Mouse (Mus musculus): Measurements from ENCODE around the gene Dnpep.

Gene Dnpep

DNA sequence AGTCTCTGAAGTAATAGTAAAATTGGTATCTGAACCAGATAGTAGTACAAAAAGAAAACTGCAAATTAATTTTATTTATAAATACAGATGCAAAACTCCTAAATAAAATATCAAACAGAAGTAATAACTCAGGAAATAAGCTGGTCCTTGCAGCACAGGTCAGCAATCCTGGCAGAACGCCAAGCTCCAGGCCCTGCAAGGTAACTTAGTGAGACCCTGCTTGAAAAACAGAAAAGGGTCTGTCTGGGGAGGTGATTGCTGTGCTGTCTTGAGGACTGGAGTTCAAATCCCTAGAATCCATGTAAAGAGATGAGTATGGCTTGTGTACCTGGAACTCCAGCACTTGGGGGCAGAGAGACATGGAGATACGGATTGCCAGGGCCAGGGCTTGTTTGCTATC, 13.1 kb downstream of the Dnpep start:
- no peaks in the 10 kb centered on the region for H3K27me3 ChIP-seq (ENCODE audit: control insufficient read depth, insufficient read depth, low read length, poor library complexity, severe bottlenecking)
- DNase-seq (ENCODE audit: low read depth, low spot score): no peak
- H3K36me3 ChIP-seq (ENCODE audit: control insufficient read depth, insufficient read depth, low read length, poor library complexity, severe bottlenecking): no peaks in the 10 kb centered on the region

GRCm38 (mm10) chr1:75294294-75294693, 23.5 kb downstream of the Dnpep start:
- Histone ChIP-seq H3K36me3 (ENCODE audit: control insufficient read depth, insufficient read depth, low read length, poor library complexity, severe bottlenecking) (no peaks in the 10 kb centered on the region), H3K27me3 (ENCODE audit: control insufficient read depth, insufficient read depth, low read length, poor library complexity, severe bottlenecking) (no peaks in the 10 kb centered on the region)
- DNase-seq (ENCODE audit: low read depth, low spot score): no peak

GRCm38 (mm10) chr1:75293331-75293701, 24.5 kb downstream of the Dnpep start:
- H3K36me3 ChIP-seq (ENCODE audit: control insufficient read depth, insufficient read depth, low read length, poor library complexity, severe bottlenecking): no peaks in the 10 kb centered on the region
- H3K27me3 ChIP-seq (ENCODE audit: control insufficient read depth, insufficient read depth, low read length, poor library complexity, severe bottlenecking): no peaks in the 10 kb centered on the region
- no peak for DNase-seq (ENCODE audit: low read depth, low spot score)

- H3K27me3 ChIP-seq (ENCODE audit: control insufficient read depth, insufficient read depth, low read length, poor library complexity, severe bottlenecking): no peaks in the 10 kb centered on the region
- no peaks in the 10 kb centered on the region for H3K36me3 ChIP-seq (ENCODE audit: control insufficient read depth, insufficient read depth, low read length, poor library complexity, severe bottlenecking)
- no peak for DNase-seq (ENCODE audit: low read depth, low spot score)
These were observed 25.1 kb downstream of the Dnpep start for GRCm38 (mm10) chr1:75292476-75293330.

DNA sequence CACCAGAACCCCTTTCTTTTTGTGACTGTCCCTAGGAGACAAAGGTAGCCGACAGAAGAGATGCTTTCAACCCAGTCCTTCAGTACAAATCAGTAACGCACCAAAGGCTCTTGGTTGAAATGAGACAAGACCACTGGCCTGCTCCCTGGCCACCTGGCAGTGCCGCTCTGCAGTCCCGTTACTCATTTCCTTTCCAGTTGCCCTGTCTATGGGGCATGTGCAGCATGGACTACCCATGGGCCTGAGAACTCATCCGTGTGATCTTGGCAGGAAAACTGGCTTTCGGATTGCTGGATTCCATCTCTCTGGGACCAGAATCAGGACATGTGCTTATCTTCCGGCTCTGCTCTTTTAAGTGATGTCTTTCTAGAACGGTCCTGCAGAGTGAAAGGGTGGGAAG, 26.5 kb downstream of the Dnpep start:
- Histone ChIP-seq H3K27me3 (ENCODE audit: control insufficient read depth, insufficient read depth, low read length, poor library complexity, severe bottlenecking) (no peaks in the 10 kb centered on the region), H3K36me3 (ENCODE audit: control insufficient read depth, insufficient read depth, low read length, poor library complexity, severe bottlenecking) (no peaks in the 10 kb centered on the region)
- DNase-seq (ENCODE audit: low read depth, low spot score): no peak

- DNase-seq (ENCODE audit: low read depth, low spot score): peak; percentile 26
- Histone ChIP-seq H3K27me3 (ENCODE audit: control insufficient read depth, insufficient read depth, low read length, poor library complexity, severe bottlenecking) (no peaks in the 10 kb centered on the region), H3K36me3 (ENCODE audit: control insufficient read depth, insufficient read depth, low read length, poor library complexity, severe bottlenecking) (no peaks in the 10 kb centered on the region)
These were observed 27.2 kb downstream of the Dnpep start for GRCm38 (mm10) chr1:75290582-75290981.

GRCm38 (mm10) chr1:75289888-75290431, 27.8 kb downstream of the Dnpep start:
- no peaks in the 10 kb centered on the region for H3K36me3 ChIP-seq (ENCODE audit: control insufficient read depth, insufficient read depth, low read length, poor library complexity, severe bottlenecking)
- no peak for DNase-seq (ENCODE audit: low read depth, low spot score)

DNA sequence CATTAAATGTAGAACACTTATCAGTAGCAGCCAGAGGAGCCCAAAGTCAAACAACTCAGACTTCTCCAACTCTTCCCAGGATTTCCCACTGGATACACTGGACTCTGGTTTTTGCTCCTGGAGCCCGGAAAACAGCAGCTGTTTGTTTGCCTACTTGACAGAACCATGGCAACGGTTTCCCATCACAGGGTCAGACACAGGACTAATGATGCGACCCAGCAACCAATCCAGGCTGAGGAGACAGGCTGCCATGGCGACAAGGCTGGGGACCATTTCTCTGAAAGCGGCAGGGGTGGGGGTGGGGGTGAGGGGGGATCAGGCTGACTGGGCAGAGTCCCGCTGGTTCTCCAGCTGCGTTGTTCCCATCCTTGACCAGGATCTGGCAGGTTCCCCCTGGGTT, 28.4 kb downstream of the Dnpep start:
- no peak for DNase-seq (ENCODE audit: low read depth, low spot score)
- H3K27me3 ChIP-seq (ENCODE audit: control insufficient read depth, insufficient read depth, low read length, poor library complexity, severe bottlenecking): no peaks in the 10 kb centered on the region

More at GRCm38 (mm10) chr1:75289888-75290431, 27.8 kb downstream of the Dnpep start:
- H3K27me3 ChIP-seq (ENCODE audit: control insufficient read depth, insufficient read depth, low read length, poor library complexity, severe bottlenecking): no peaks in the 10 kb centered on the region

DNA sequence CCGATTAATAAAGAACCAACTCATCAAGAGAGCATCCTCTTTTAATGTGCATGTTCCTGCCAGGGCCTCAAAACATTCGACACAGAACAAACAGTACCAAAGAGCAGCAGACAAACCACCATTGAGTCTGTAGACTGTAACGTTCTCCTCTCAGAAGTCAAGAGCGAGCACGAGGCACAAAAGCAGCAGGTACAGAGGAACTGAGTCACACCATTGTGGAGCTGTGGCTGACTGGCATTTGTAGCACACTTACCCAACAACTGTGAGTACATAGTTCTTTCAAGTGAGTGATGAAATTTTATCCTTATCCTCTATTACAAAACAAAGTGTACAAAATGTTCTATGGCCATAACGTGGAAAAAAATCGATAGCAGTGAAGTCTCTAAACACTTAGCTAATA, 32.9 kb downstream of the Dnpep start:
- Histone ChIP-seq H3K36me3 (ENCODE audit: control insufficient read depth, insufficient read depth, low read length, poor library complexity, severe bottlenecking) (no peaks in the 10 kb centered on the region), H3K27me3 (ENCODE audit: control insufficient read depth, insufficient read depth, low read length, poor library complexity, severe bottlenecking) (no peaks in the 10 kb centered on the region)
- DNase-seq (ENCODE audit: low read depth, low spot score): no peak

More for the DNA sequence above, 28.4 kb downstream of the Dnpep start:
- H3K36me3 ChIP-seq (ENCODE audit: control insufficient read depth, insufficient read depth, low read length, poor library complexity, severe bottlenecking): no peaks in the 10 kb centered on the region

- Histone ChIP-seq H3K27me3 (ENCODE audit: control insufficient read depth, insufficient read depth, low read length, poor library complexity, severe bottlenecking) (no peaks in the 10 kb centered on the region), H3K36me3 (ENCODE audit: control insufficient read depth, insufficient read depth, low read length, poor library complexity, severe bottlenecking) (no peaks in the 10 kb centered on the region)
- DNase-seq (ENCODE audit: low read depth, low spot score): no peak
These were observed 34.8 kb downstream of the Dnpep start for GRCm38 (mm10) chr1:75283017-75283416.

GRCm38 (mm10) chr1:75278228-75278627, 39.6 kb downstream of the Dnpep start, which contains the start of gene Resp18:
TSS of gene Resp18 (minus strand) at chr1:75278415.
- no peak for DNase-seq (ENCODE audit: low read depth, low spot score)
- Histone ChIP-seq H3K27me3 (ENCODE audit: control insufficient read depth, insufficient read depth, low read length, poor library complexity, severe bottlenecking) (no peaks in the 10 kb centered on the region), H3K36me3 (ENCODE audit: control insufficient read depth, insufficient read depth, low read length, poor library complexity, severe bottlenecking) (no peaks in the 10 kb centered on the region)

DNA sequence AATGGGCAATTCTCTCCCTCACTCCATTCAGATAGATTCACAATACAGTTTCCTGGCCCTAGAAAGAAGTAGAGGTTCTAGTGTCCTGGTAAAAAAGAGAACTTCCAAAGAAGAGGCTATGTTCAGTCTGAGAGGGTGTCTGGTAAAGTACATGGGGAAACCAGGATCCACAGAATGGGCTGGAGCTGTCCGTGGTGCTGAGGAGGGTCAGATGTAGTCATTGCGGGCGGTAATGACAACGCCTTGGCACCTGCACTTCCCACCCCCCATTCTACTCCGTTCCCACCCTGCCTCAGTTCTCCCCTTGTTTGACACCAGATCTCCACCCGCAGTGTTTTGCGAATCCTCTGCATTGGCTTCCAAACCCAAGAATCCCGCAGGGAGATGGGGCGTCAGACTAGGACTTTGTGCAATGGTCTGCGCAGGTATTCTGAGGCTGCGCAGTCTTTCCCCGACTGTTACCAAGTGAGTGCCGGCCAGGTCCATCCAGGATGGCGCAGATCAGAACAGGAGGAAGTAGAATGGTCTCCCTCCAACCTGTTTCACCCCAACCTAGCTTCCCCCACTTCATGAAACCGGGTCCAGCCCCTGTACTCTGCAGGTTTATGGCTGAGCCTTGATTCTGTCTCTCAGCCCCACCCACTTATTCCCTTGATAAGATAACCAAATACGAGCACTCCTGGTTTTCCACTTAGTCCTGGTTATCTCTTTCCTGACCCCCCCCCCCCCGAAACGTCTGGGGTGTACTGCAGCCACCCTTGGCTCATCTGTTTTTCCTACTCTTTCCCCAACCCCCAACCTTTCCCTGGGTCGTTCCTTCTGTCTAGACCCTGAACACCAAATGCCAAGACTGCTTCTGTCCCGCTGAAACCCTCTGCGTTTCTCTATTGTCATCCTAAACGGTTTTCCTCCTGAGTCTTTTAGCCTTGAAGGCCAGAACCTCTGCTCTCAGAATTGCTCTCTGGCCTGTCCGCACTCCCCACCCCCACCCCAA, 40.3 kb downstream of the Dnpep start:
- Histone ChIP-seq H3K36me3 (ENCODE audit: control insufficient read depth, insufficient read depth, low read length, poor library complexity, severe bottlenecking) (no peaks in the 10 kb centered on the region), H3K27me3 (ENCODE audit: control insufficient read depth, insufficient read depth, low read length, poor library complexity, severe bottlenecking) (no peaks in the 10 kb centered on the region)
- peak; percentile 33 for DNase-seq (ENCODE audit: low read depth, low spot score)

DNA sequence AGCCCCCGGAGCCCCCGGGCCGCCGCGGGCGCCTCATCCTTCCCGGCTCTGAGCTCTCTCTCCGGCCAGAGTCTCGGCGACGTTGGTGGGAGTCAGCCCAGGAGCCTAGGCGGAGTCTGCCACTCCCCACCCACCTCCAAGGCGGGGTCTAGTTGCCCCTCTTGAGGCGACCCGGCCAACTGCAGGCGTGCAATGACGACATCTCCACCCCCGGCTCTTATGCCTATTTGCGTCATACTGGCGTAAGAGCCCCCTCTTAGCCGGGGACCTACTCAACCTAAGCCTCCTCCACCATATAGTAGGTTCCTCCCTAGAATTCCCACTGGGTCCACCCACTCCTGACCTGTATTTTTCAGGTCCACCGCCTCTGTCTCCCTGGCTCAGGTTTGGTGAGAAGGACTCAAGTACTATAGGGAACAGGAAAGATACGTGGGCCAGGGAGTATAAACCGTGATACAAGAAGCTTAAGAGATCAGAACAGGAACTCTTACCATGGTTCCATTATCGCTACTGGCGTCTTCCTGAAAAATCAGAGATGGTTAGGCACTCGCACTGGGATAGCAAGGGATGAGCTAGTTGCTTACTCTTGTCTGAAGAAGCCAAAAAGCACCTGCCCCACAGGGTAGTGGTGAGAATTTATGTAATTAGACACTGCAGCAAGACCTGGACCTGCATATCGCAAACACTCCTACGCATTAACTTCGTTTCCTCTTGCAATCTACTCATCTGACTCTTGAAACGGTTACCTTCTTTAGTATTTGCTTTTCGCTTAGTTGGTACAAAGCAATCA, 53.5 kb downstream of the Dnpep start, which contains the start of gene Ptprn:
Ptprn (minus strand) TSS at position 412 of the 790 bp plus-strand sequence.
- DNase-seq (ENCODE audit: low read depth, low spot score): no peak
- no peaks in the 10 kb centered on the region; the same call in 1 of the 2 replicates for H3K27me3 ChIP-seq (ENCODE audit: control insufficient read depth, insufficient read depth, low read length, poor library complexity, severe bottlenecking)
- H3K36me3 ChIP-seq (ENCODE audit: control insufficient read depth, insufficient read depth, low read length, poor library complexity, severe bottlenecking): no peaks in the 10 kb centered on the region

Data from splenic B cell, adult 2 months (primary cell).